Mouse (Mus musculus): ENCODE results near the gene Large1. TPM values are rescaled to one million over a fixed set of nuclear protein-coding genes. Genes with fewer than 3 reads are reported as not detected.
"Not testable (repeated sequence)": the region's sequence is repeated elsewhere in the genome, so short reads cannot be mapped to it uniquely, and the experiment has no call there.

The Large1 gene
- polyA plus RNA-seq, 1 experiment from 2014 or later = 9.6 TPM

DNA sequence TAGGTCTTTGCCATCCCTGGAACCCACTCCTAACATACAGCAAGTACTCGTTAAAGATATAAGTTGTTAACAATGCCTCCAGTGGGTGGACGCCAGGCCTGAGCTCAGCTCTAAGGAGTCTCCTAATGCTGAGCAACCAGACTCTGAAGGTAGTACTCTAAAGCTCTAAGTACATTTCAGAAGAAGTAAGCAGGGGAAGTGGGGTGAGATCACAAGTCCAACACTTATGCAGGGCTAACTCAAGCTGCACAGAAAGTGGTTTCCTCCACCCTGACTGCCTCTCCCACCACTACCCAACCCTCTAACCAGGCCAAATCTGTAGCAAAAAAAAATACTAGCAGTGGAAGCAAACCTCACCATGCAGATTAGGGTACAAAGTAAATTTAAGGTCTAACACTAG lies 61.7 kb downstream of the Large1 start:
- Histone ChIP-seq H3K4me1 (0 out of 2 replicates have a peak, but pooled peaks cover 3% of the 10 kb centered on the region), H3K27me3 (no peaks in the 10 kb centered on the region), H3K4me3 (no peak overlapping the region), H3K4me2 (no peak overlapping the region), H3K9ac (no peak overlapping the region), H3K9me3 (no peaks in the 10 kb centered on the region), H3K36me3 (no peaks in the 10 kb centered on the region), H3K27ac (no peak overlapping the region)
- 88% methylated on average over 2 of the region's 2 CpGs for WGBS
- ATAC-seq (ENCODE audit: insufficient number of reproducible peaks, insufficient read depth, low FRiP score, low TSS enrichment, low read depth) = no peak

DNA sequence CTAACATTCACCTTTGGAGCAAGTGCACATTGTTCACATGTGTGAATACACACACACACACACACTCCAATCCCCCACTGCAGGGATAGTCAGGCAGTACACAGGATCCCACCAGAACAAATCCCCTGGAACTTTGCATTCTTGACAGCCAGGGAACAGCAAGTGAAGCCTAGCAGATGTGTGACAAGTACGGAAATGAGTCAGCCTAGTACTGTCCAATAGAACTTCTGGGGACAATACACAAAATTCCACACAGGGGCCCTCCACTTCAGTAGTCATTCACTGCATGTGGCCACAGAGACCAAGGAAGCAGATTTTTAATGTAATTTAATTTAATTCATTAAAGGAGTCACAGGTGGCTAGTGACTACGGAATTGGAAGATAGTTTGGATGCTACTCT lies 62.7 kb downstream of the Large1 start:
- no peak for ATAC-seq (ENCODE audit: insufficient number of reproducible peaks, insufficient read depth, low FRiP score, low TSS enrichment, low read depth)
- no peaks in the 10 kb centered on the region for H3K27me3 ChIP-seq
- H3K9me3 ChIP-seq = no peaks in the 10 kb centered on the region
- no peak overlapping the region for H3K4me2 ChIP-seq
- 0 out of 2 replicates have a peak, but pooled peaks cover 3% of the 10 kb centered on the region for H3K4me1 ChIP-seq
- 83% methylated on average over 2 of the region's 2 CpGs for WGBS
- no peak overlapping the region for H3K4me3 ChIP-seq
- no peak overlapping the region for H3K9ac ChIP-seq
- no peak overlapping the region for H3K27ac ChIP-seq
- H3K36me3 ChIP-seq = no peaks in the 10 kb centered on the region

DNA sequence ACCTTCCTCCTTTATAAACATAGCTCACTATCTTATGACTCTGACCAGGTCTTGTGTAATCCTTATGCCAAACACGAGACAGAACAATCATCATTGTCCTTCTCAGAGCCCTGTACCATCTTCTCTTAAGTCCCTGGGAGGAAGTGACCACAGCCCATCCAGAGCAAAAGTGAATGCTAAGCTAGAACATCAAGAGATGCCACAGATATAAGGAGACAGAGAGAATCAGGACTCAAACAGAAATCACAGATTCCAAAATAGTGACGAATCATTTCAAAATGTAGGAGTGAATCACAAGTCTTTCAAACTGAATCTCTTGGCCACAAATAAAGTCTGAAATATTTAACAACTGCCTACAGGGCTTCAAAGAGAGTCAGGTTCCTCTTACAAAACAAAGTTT lies 63.5 kb downstream of the Large1 start:
- no peak overlapping the region for H3K4me2 ChIP-seq
- H3K9me3 ChIP-seq = no peaks in the 10 kb centered on the region
- no peak overlapping the region for H3K27ac ChIP-seq
- WGBS = 73% methylated on average over 2 of the region's 2 CpGs
- H3K27me3 ChIP-seq = no peaks in the 10 kb centered on the region
- H3K36me3 ChIP-seq = no peaks in the 10 kb centered on the region
- no peak overlapping the region for H3K4me3 ChIP-seq
- H3K9ac ChIP-seq = no peak overlapping the region
- 0 out of 2 replicates have a peak, but pooled peaks cover 3% of the 10 kb centered on the region for H3K4me1 ChIP-seq
- no peak for ATAC-seq (ENCODE audit: insufficient number of reproducible peaks, insufficient read depth, low FRiP score, low TSS enrichment, low read depth)

DNA sequence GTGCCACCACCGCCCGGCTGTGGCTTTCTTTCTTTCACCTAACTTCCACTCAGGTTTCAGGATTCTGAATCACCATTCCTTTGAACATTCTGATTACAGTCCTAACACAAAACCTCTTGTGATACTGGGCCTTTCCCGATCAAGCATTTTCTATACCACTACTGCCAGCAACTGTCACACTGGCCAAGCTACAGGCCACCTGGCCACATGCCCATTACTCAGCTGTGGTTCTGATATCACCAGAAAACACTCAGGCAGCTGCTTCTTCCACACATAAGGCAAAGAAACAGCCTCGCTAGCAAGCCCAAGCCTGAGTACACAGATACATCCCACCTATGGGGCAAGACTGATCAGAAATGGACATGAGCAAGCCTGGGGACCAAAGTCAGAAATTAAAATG lies 71.3 kb downstream of the Large1 start:
- Histone ChIP-seq H3K4me2 (no peak overlapping the region), H3K4me1 (no peaks in the 10 kb centered on the region), H3K27me3 (no peaks in the 10 kb centered on the region), H3K27ac (no peak overlapping the region), H3K9me3 (no peaks in the 10 kb centered on the region), H3K36me3 (no peaks in the 10 kb centered on the region), H3K9ac (no peak overlapping the region), H3K4me3 (no peak overlapping the region)
- 89% methylated on average over 4 of the region's 4 CpGs for WGBS
- ATAC-seq (ENCODE audit: insufficient number of reproducible peaks, insufficient read depth, low FRiP score, low TSS enrichment, low read depth) = no peak

DNA sequence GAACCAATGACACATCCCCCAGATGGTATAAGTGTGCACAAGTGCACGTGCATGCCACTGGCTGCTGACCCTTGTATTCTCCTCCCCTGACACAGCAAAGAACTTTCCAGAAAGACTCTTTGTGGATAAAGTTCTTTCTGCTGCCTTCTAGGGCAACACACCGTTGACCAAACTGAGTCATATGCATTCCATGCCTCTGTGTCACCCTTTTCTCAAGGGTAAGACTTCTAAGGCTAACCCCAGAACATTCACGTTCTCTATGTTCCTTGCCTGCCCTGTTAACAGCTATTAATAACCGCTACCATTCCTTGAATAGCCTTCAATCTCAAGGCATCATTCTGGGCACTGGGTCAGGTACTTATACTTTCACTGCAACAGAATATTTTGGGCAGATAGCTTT lies 77.3 kb downstream of the Large1 start:
- no peak overlapping the region for H3K4me2 ChIP-seq
- ATAC-seq (ENCODE audit: insufficient number of reproducible peaks, insufficient read depth, low FRiP score, low TSS enrichment, low read depth) = no peak
- 90% methylated on average over 4 of the region's 4 CpGs for whole genome bisulfite sequencing
- no peaks in the 10 kb centered on the region for H3K27me3 ChIP-seq
- no peaks in the 10 kb centered on the region for H3K36me3 ChIP-seq
- H3K9ac ChIP-seq = no peak overlapping the region
- H3K4me3 ChIP-seq = no peak overlapping the region
- H3K27ac ChIP-seq = no peak overlapping the region
- no peaks in the 10 kb centered on the region for H3K4me1 ChIP-seq
- no peaks in the 10 kb centered on the region for H3K9me3 ChIP-seq

DNA sequence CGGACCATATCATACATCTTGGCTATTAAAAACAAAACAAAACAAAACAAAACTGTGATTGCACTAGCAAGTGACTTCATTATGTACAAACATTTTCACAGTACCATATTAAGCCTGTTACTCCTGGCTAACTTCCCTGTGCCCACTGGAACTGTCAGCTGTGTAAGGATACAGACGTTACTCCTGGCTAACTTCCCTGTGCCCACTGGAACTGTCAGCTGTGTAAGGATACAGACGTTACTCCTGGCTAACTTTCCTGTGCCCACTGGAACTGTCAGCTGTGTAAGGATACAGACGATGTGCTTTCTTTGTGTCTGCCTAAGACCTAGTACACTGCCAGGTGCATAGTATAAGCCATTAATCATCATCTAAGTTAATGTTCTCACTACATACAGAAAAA lies 77.9 kb downstream of the Large1 start:
- H3K27ac ChIP-seq = not testable (repeated sequence)

DNA sequence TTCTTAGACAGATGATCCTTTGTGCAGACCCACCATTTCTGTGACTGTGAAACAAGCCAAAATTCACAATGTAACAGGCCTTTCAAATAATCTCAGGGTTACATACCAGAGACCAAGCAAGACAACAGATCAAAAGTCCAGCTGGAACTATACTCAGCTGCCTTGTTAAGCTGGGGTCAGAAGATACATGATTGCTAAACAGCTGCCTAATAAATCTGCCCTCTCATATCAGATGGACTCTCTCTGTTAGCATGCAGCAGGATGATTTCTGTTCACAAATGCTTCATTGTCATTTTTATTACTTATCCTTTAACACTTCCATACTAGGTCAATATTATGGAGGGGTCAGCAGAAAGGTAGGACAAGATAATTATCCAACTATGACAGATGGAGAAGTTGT lies 80.2 kb downstream of the Large1 start:
- Histone ChIP-seq H3K4me3 (no peak overlapping the region), H3K27ac (no peak overlapping the region), H3K4me2 (no peak overlapping the region), H3K9ac (no peak overlapping the region), H3K9me3 (no peaks in the 10 kb centered on the region), H3K4me1 (no peaks in the 10 kb centered on the region), H3K27me3 (no peaks in the 10 kb centered on the region), H3K36me3 (no peaks in the 10 kb centered on the region)
- no peak for ATAC-seq (ENCODE audit: insufficient number of reproducible peaks, insufficient read depth, low FRiP score, low TSS enrichment, low read depth)

More for the DNA sequence above, 77.9 kb downstream of the Large1 start:
- H3K27me3 ChIP-seq; H3K4me3 ChIP-seq; H3K4me2 ChIP-seq; H3K9ac ChIP-seq; H3K4me1 ChIP-seq; H3K36me3 ChIP-seq; H3K9me3 ChIP-seq; ATAC-seq (ENCODE audit: insufficient number of reproducible peaks, insufficient read depth, low FRiP score, low TSS enrichment, low read depth): not testable (repeated sequence)
- WGBS = 74% methylated on average over 4 of the region's 4 CpGs

DNA sequence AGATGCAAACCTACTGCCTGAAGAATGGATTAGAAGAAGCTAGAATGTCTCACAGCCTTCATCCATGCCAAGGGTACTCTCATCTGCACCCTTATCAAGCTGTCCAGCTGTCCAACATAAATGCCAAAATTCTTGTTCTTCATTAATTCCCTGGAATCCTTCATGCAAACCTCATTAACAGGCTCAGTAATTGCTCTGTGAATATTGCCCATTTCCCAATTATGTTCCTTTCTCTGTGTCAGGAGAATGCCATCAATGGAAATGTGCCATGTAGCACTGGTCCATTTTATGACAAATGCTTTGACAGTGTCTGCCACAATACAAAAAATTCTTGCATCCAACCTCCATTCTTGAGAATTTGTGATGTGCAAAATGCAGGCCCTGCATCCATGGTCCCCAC lies 82.3 kb downstream of the Large1 start:
- Histone ChIP-seq H3K4me1 (no peaks in the 10 kb centered on the region), H3K27ac (no peak overlapping the region), H3K9me3 (no peaks in the 10 kb centered on the region), H3K27me3 (no peaks in the 10 kb centered on the region), H3K4me3 (no peak overlapping the region), H3K9ac (no peak overlapping the region), H3K4me2 (no peak overlapping the region), H3K36me3 (no peaks in the 10 kb centered on the region)
- no peak for ATAC-seq (ENCODE audit: insufficient number of reproducible peaks, insufficient read depth, low FRiP score, low TSS enrichment, low read depth)

DNA sequence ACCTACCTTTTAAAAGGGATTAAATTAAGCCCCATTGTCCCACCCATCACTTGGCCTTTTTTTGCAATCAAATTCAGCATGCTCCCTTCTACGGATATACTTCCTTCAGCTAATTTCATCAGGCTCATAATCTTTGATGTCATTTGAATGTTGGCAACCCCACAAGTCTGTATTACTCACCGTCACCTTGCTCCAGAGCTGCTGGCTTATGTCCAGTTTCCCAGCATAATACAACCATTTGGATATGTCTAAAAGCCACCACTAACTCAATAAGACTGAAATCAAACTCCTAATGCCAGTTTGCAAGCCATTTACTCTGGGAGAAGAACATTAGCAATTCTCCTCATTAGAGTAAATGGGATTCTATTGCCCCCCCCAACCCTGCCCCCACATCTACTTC lies 95.4 kb downstream of the Large1 start:
- H3K4me2 ChIP-seq = no peak overlapping the region
- no peak overlapping the region for H3K9ac ChIP-seq
- H3K27ac ChIP-seq = no peak overlapping the region
- peaks cover 7% of the 10 kb centered on the region for H3K4me1 ChIP-seq
- WGBS = 55% methylated on average over 2 of the region's 2 CpGs
- no peak for ATAC-seq (ENCODE audit: insufficient number of reproducible peaks, insufficient read depth, low FRiP score, low TSS enrichment, low read depth)
- peaks cover 7% of the 10 kb centered on the region for H3K9me3 ChIP-seq
- no peaks in the 10 kb centered on the region for H3K27me3 ChIP-seq
- no peaks in the 10 kb centered on the region for H3K36me3 ChIP-seq
- no peak overlapping the region for H3K4me3 ChIP-seq

DNA sequence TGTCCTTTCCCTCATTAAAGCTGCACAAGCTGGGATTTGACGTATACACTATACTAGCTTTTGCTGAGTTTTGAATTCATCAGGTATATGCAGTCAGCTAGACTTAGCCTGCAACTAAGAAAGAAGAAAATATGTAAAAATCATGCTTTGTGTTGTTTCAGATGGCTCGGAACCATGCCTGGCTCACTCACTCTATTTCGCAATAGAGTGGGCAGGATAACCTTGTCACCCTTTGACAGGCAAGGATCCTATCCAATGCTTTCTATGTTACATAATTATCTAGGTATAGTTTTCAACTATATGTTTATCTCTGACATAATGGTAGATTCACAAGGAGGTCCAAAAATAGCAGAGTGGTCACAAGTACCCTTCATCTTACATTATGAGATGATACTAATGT lies 109.2 kb downstream of the Large1 start:
- H3K4me3 ChIP-seq = no peak overlapping the region
- no peaks in the 10 kb centered on the region for H3K27me3 ChIP-seq
- ATAC-seq (ENCODE audit: insufficient number of reproducible peaks, insufficient read depth, low FRiP score, low TSS enrichment, low read depth) = no peak
- WGBS = 95% methylated on average over 3 of the region's 3 CpGs
- H3K27ac ChIP-seq = no peak overlapping the region
- H3K4me2 ChIP-seq = no peak overlapping the region
- H3K9me3 ChIP-seq = peaks cover 10% of the 10 kb centered on the region; the same call in 1 of the 2 replicates
- no peaks in the 10 kb centered on the region for H3K4me1 ChIP-seq
- no peaks in the 10 kb centered on the region for H3K36me3 ChIP-seq
- H3K9ac ChIP-seq = no peak overlapping the region

DNA sequence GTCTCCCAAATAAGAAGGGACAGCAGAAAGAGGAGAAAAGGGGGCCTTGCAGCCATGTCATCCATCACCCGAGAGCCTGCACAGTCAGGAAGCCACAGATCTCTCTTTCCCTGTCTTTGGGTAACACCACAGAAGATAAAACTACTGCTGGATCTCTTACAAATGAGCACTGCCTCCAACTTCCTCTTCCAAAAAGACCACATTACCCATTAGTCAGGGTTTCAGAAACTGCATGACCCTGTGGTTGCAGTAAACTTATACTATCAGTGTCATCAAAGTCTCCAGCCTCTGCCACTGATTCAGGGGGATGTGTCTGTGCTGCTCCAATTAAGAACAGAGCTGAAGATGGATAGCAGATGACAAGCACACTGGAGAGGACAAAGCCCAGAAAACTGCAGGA lies 111.3 kb downstream of the Large1 start:
- Histone ChIP-seq H3K9me3 (peaks cover 10% of the 10 kb centered on the region; the same call in 1 of the 2 replicates), H3K36me3 (no peaks in the 10 kb centered on the region), H3K27me3 (no peaks in the 10 kb centered on the region), H3K4me2 (no peak overlapping the region), H3K9ac (no peak overlapping the region), H3K4me1 (no peaks in the 10 kb centered on the region), H3K4me3 (no peak overlapping the region), H3K27ac (no peak overlapping the region)
- WGBS = 69% methylated on average over 1 of the region's 1 CpGs
- ATAC-seq (ENCODE audit: insufficient number of reproducible peaks, insufficient read depth, low FRiP score, low TSS enrichment, low read depth) = no peak

DNA sequence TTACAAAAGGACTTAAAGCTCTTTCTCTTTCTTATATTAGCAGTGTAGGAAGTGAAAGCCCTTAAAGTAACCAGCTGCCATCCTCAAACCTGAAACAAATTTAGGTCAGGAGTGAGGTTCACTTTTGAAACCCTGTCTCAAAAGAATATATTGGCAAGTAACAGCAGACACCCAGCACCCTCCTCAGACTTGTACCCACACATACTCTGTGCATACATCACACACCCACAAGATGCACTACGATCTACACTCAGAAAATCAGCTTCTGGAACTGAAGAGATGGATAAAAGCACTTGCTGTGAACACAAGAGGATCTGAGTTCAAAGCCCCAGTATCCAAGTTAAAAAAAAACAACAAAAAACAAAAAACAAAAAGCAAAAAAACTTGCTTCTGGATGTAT lies 119.1 kb downstream of the Large1 start:
- no peaks in the 10 kb centered on the region for H3K36me3 ChIP-seq
- H3K9me3 ChIP-seq = no peaks in the 10 kb centered on the region
- no peaks in the 10 kb centered on the region for H3K27me3 ChIP-seq
- H3K4me3 ChIP-seq = no peak overlapping the region
- no peak overlapping the region for H3K4me2 ChIP-seq
- H3K4me1 ChIP-seq = no peaks in the 10 kb centered on the region
- H3K27ac ChIP-seq = no peak overlapping the region
- no peak for ATAC-seq (ENCODE audit: insufficient number of reproducible peaks, insufficient read depth, low FRiP score, low TSS enrichment, low read depth)
- H3K9ac ChIP-seq = no peak overlapping the region
- 91% methylated on average over 1 of the region's 1 CpGs for WGBS
